Mouse (Mus musculus) myocyte (in vitro differentiated cells): ENCODE measurements around the gene Dnmt3l. TPM values are rescaled to one million over a fixed set of nuclear protein-coding genes. Genes with fewer than 3 reads are reported as not detected.

Experiments used
- H3K27me3 ChIP-seq: one replicate; pipeline ENCODE4 v1.6.1; 2011; ENCODE audit not compliant: control insufficient read depth, insufficient read depth, insufficient read length
- H3K36me3 ChIP-seq: one replicate; pipeline ENCODE4 v1.6.1; 2011; ENCODE audit not compliant: control insufficient read depth, insufficient read depth
- H3K4me2 ChIP-seq: one replicate; pipeline ENCODE4 v1.6.1; 2011; ENCODE audit warnings: low read depth, control low read depth
- H3K4me3 ChIP-seq: one replicate; pipeline ENCODE4 v1.5.1; 2011; ENCODE audit warnings: mild to moderate bottlenecking, control low read depth, moderate library complexity
- H3K79me2 ChIP-seq: one replicate; pipeline ENCODE4 v1.6.1; 2011; ENCODE audit not compliant: control insufficient read depth, insufficient read depth
- H3ac ChIP-seq: one replicate; pipeline ENCODE4 v1.6.1; 2011; ENCODE audit not compliant: control insufficient read depth, insufficient read length
- CEBPB ChIP-seq: IDR thresholded peaks from 2 replicates; pipeline ENCODE4 v1.6.1; 2011; ENCODE audit warnings: mild to moderate bottlenecking, moderate library complexity; ENCODE audit not compliant: poor library complexity, insufficient read depth, severe bottlenecking
- E2F4 ChIP-seq: IDR thresholded peaks from one replicate; pipeline ENCODE4 v1.6.1; 2011; ENCODE audit warnings: mild to moderate bottlenecking, control low read depth, moderate library complexity; ENCODE audit not compliant: insufficient read depth
- MAX ChIP-seq: IDR thresholded peaks from one replicate; pipeline ENCODE4 v1.6.1; 2011; ENCODE audit warnings: low read depth, mild to moderate bottlenecking, control low read depth
- MYOD1 ChIP-seq, 3 experiments: IDR thresholded peaks; one replicate each; pipeline ENCODE4 v1.6.1; 2011; ENCODE audit warnings: control low read depth in 2 of 3, low read depth in 2 of 3, mild to moderate bottlenecking in 2 of 3, moderate library complexity in 1 of 3; ENCODE audit not compliant: insufficient read length in 2 of 3, control insufficient read depth in 1 of 3
- MYOG ChIP-seq, 3 experiments: IDR thresholded peaks; one replicate each; pipeline ENCODE4 v1.6.1; 2011; ENCODE audit warnings: control low read depth in 2 of 3, low read depth in 2 of 3, mild to moderate bottlenecking in 2 of 3; ENCODE audit not compliant: insufficient read length in 2 of 3, control insufficient read depth in 1 of 3, insufficient read depth in 1 of 3
- POLR2A ChIP-seq: IDR thresholded peaks from one replicate; pipeline ENCODE4 v1.6.1; 2011; ENCODE audit warnings: low read depth, mild to moderate bottlenecking, control low read depth, moderate library complexity; ENCODE audit not compliant: insufficient read length
- POLR2AphosphoS2 ChIP-seq: IDR thresholded peaks from one replicate; pipeline ENCODE4 v1.6.1; 2011; ENCODE audit warnings: low read depth, control low read depth; ENCODE audit not compliant: insufficient read length
- REST ChIP-seq: IDR thresholded peaks from one replicate; pipeline ENCODE4 v1.6.1; 2011; ENCODE audit warnings: mild to moderate bottlenecking, control low read depth, moderate library complexity; ENCODE audit not compliant: insufficient read depth, insufficient read length
- SRF ChIP-seq: IDR thresholded peaks from one replicate; pipeline ENCODE4 v1.6.1; 2011; ENCODE audit warnings: low read depth; ENCODE audit not compliant: control insufficient read depth, insufficient read length
- TCF12 ChIP-seq: IDR thresholded peaks from one replicate; pipeline ENCODE4 v1.6.1; 2011; ENCODE audit warnings: mild to moderate bottlenecking, control low read depth; ENCODE audit not compliant: poor library complexity, insufficient read depth, severe bottlenecking
- TCF3 ChIP-seq: IDR thresholded peaks from one replicate; pipeline ENCODE4 v1.6.1; 2011; ENCODE audit warnings: low read depth, control low read depth; ENCODE audit not compliant: insufficient read length
- USF1 ChIP-seq: IDR thresholded peaks from one replicate; pipeline ENCODE4 v1.6.1; 2011; ENCODE audit warnings: low read depth, mild to moderate bottlenecking, control low read depth, moderate library complexity
- polyA plus RNA-seq: library from polyadenylated mRNA; unstranded; fragments of >200 nt; fragmentation: generic; extraction: Trizol; gene quantifications from one replicate; pipeline ENCODE4 v1.2.1, GENCODE M21; 2012; ENCODE audit warnings: missing spikeins

The Dnmt3l gene
- polyA plus RNA-seq, 1 experiment, result 1.1 TPM

GRCm38 (mm10) chr10:78069101-78070011, 27.6 kb downstream of the Dnmt3l start, which contains the start of gene Icosl:
Gene Icosl (plus strand): TSS chr10:78069302.
- Histone ChIP-seq H3ac (no peak within 1 kb of the TSS), H3K4me2 (peak within 1 kb of the TSS; percentile 60), H3K36me3 (no peaks in the 10 kb centered on the region), H3K4me3 (no peak within 1 kb of the TSS), H3K79me2 (no peaks in the 10 kb centered on the region), H3K27me3 (peaks cover 34% of the 10 kb centered on the region)
- peak in 1 of 3 experiments; percentile 2 for TF ChIP-seq MYOD1 (IDR thresholded peaks at IDR 0.05; ENCODE audit: control insufficient read depth in 1 of 3, insufficient read length in 2 of 3, low read depth in 2 of 3)
- no peak for TF ChIP-seq POLR2A

- H3K4me3 ChIP-seq, result no peak overlapping the region
- H3K27me3 ChIP-seq, result peaks cover 37% of the 10 kb centered on the region
- H3K36me3 ChIP-seq, result no peaks in the 10 kb centered on the region
- TF ChIP-seq MYOG (IDR thresholded peaks at IDR 0.05; ENCODE audit: control insufficient read depth in 1 of 3, insufficient read depth in 1 of 3, insufficient read length in 2 of 3, low read depth in 2 of 3) (no peak), MYOD1 (IDR thresholded peaks at IDR 0.05; ENCODE audit: control insufficient read depth in 1 of 3, insufficient read length in 2 of 3, low read depth in 2 of 3) (no peak), CEBPB (no peak), POLR2A (no peak)
- no peak overlapping the region for H3ac ChIP-seq
- H3K79me2 ChIP-seq, result no peaks in the 10 kb centered on the region
- no peak overlapping the region for H3K4me2 ChIP-seq
Measured at GRCm38 (mm10) chr10:78074151-78074550, 32.4 kb downstream of the Dnmt3l start.

- peaks cover 31% of the 10 kb centered on the region for H3K27me3 ChIP-seq
- no peak overlapping the region for H3K4me2 ChIP-seq
- no peak overlapping the region for H3ac ChIP-seq
- H3K36me3 ChIP-seq, result no peaks in the 10 kb centered on the region
- TF ChIP-seq USF1, result no peak
- no peak for TF ChIP-seq CEBPB
- no peak for TF ChIP-seq TCF12
- H3K4me3 ChIP-seq, result no peak overlapping the region
- no peaks in the 10 kb centered on the region for H3K79me2 ChIP-seq
Measured at GRCm38 (mm10) chr10:78074977-78075376, 33.2 kb downstream of the Dnmt3l start.

- H3K27me3 ChIP-seq, result peaks cover 24% of the 10 kb centered on the region
Measured at GRCm38 (mm10) chr10:78077862-78078261, 36.1 kb downstream of the Dnmt3l start.

DNA sequence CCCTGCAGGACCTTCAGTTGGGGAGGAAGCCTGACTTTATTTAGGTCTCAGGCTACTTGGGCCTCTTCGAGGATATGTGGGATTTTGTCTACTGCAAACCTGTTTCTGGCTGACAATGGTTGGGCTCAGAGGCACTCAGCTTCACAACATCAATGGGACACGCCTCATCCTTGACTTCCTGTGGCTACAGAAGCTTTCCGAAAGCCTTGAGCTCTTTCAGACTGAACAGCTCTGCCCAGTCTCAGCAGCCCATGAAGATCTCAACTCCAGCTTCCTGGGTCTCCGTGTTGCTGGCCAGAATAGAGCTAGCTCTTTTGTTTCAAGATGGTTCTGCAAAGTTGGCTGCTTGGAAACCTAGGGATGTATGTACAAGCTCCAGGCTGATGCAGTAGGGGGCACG, 36.5 kb downstream of the Dnmt3l start:
- no peak overlapping the region for H3ac ChIP-seq
- H3K4me2 ChIP-seq, result no peak overlapping the region
- no peaks in the 10 kb centered on the region for H3K36me3 ChIP-seq
- no peak overlapping the region for H3K4me3 ChIP-seq
- peaks cover 22% of the 10 kb centered on the region for H3K27me3 ChIP-seq
- no peak for TF ChIP-seq SRF
- no peak for TF ChIP-seq POLR2A
- no peak for TF ChIP-seq CEBPB
- no peak for TF ChIP-seq TCF3
- no peak for TF ChIP-seq E2F4
- TF ChIP-seq MYOG (IDR thresholded peaks at IDR 0.05; ENCODE audit: control insufficient read depth in 1 of 3, insufficient read depth in 1 of 3, insufficient read length in 2 of 3, low read depth in 2 of 3), result no peak
- no peak for TF ChIP-seq REST
- no peak for TF ChIP-seq MYOD1 (IDR thresholded peaks at IDR 0.05; ENCODE audit: control insufficient read depth in 1 of 3, insufficient read length in 2 of 3, low read depth in 2 of 3)
- no peak for TF ChIP-seq MAX
- TF ChIP-seq POLR2AphosphoS2, result no peak
- no peak for TF ChIP-seq TCF12
- TF ChIP-seq USF1, result no peak
- no peaks in the 10 kb centered on the region for H3K79me2 ChIP-seq

More at GRCm38 (mm10) chr10:78077862-78078261, 36.1 kb downstream of the Dnmt3l start:
- Histone ChIP-seq H3ac (no peak overlapping the region), H3K4me2 (no peak overlapping the region), H3K36me3 (no peaks in the 10 kb centered on the region), H3K79me2 (no peaks in the 10 kb centered on the region), H3K4me3 (no peak overlapping the region)
- TF ChIP-seq TCF12 (no peak), MAX (no peak), TCF3 (no peak), SRF (no peak), POLR2A (no peak), MYOD1 (IDR thresholded peaks at IDR 0.05; ENCODE audit: control insufficient read depth in 1 of 3, insufficient read length in 2 of 3, low read depth in 2 of 3) (no peak), MYOG (IDR thresholded peaks at IDR 0.05; ENCODE audit: control insufficient read depth in 1 of 3, insufficient read depth in 1 of 3, insufficient read length in 2 of 3, low read depth in 2 of 3) (no peak), CEBPB (no peak), USF1 (no peak), E2F4 (no peak), REST (no peak), POLR2AphosphoS2 (no peak)
